ENCODE assay signal across 13 mouse cellular contexts in genomic region chr9:77673986-77674385, GRCm38 (mm10). TPM values are rescaled to one million over a fixed set of nuclear protein-coding genes. Genes with fewer than 3 reads are reported as not detected.
"Had no signal": no experiment of that assay in that cellular context is flagged by ENCODE, and none has a peak within 500 bp of the region (broad histone marks: within the 10 kb centered on the region; RNA-seq: fewer than 3 reads in every experiment).

No protein-coding gene starts in this region.

- H3K27me3 ChIP-seq: intestine, embryonic 15.5 days; limb, embryonic 13.5 days; midbrain, embryonic 13.5 days; neural tube, embryonic 12.5 days had no signal

- DNase-seq: left cerebral cortex, postnatal 4 days; lung, adult 18-20 months; thymus, adult 18-20 months; thymus, postnatal 14 days had no signal

- H3K4me3 ChIP-seq: intestine, embryonic 15.5 days; limb, embryonic 13.5 days; midbrain, embryonic 13.5 days; neural tube, embryonic 12.5 days had no signal

- H3K9me3 ChIP-seq: intestine, embryonic 15.5 days had no signal

- H3K27ac ChIP-seq: intestine, embryonic 15.5 days; limb, embryonic 13.5 days; liver, embryonic 14.5 days; midbrain, embryonic 13.5 days; neural tube, embryonic 12.5 days had no signal

- H3K4me1 ChIP-seq: intestine, embryonic 15.5 days; limb, embryonic 13.5 days; midbrain, embryonic 13.5 days; neural tube, embryonic 12.5 days had no signal

- H3K9ac ChIP-seq: intestine, embryonic 15.5 days; limb, embryonic 13.5 days; liver, embryonic 14.5 days; midbrain, embryonic 13.5 days; neural tube, embryonic 12.5 days had no signal

- H3K4me2 ChIP-seq: intestine, embryonic 15.5 days; limb, embryonic 13.5 days; midbrain, embryonic 13.5 days; neural tube, embryonic 12.5 days had no signal

- ATAC-seq: intestine, embryonic 15.5 days; midbrain, embryonic 13.5 days had no signal

- H3K36me3 ChIP-seq: intestine, embryonic 15.5 days; limb, embryonic 13.5 days; midbrain, embryonic 13.5 days; neural tube, embryonic 12.5 days had no signal

RNA-seq across cellular contexts. Expression of gene Klhl31, which starts 37.7 kb away (rescaled TPM):
- total RNA-seq: megakaryocyte-erythroid progenitor cell, adult 5-6 weeks; neutrophil, adult 5-6 weeks had no signal
- polyA plus RNA-seq: large intestine, adult 2 months; liver, adult 2 months had no signal
